Mouse (Mus musculus) gonadal fat pad, adult 2 months (tissue): ENCODE measurements around the gene Ush1c. TPM values are rescaled to one million over a fixed set of nuclear protein-coding genes. Genes with fewer than 3 reads are reported as not detected.
A peak's percentile ranks its signal among the peaks of the same experiment; 100 is the strongest.
"Not testable (repeated sequence)": the region's sequence is repeated elsewhere in the genome, so short reads cannot be mapped to it uniquely, and the experiment has no call there.

Experiments used
- DNase-seq: peaks from one replicate; pipeline ENCODE4 v3.0.0-alpha.2; 2012; ENCODE audit warnings: low read depth
- polyA plus RNA-seq: library from polyadenylated mRNA; depleted of rRNA; stranded (reverse); fragments of >200 nt; gene quantifications from 2 replicates; pipeline ENCODE4 v1.2.3, GENCODE M21; 2012

Gene Ush1c
- polyA plus RNA-seq, 1 experiment = 0.85 TPM

- DNase-seq = no peak
These were observed 33.5 kb downstream of the Ush1c start for GRCm38 (mm10) chr7:46204775-46205174.

DNA sequence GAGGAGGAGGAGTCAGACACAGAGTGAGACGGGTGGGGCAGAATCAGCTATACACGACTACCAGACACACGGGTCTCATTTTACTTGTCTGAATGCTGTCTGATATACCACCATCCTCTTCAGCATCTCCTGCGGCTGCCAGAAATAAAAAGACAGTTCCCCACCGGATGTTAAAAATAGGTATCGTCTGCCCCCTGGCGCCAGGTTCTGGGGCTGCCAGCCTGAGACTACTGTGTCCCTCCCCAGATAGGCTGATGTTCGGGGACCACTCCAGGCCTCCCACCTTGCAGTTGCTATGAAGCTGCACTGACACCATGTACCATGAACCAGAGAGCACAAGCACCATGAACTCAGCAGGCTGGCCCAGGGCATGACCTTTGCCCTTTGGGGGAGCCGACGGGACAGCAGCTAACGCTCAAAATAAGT, 34.2 kb downstream of the Ush1c start:
- DNase-seq = no peak

DNA sequence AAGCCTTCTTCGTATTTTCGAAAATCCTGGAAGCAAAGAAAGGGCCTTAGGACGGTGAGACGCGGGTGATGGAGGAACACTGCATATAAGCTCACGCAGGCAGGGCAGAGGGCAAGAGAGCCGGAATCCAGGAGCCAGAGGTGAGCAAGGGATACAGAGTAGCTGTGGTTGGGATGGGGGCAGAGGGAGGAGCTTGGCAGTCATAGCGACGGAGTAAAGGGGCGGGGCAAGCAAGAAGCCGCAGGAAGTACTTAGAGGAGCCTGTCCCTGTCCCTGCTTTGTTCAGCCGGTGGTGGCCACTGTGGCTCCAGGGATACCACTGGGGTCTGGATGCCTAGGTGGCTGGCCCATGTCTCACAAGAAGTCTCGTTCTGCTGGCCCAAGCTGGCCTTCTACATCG, 36.7 kb downstream of the Ush1c start:
- DNase-seq = no peak

DNA sequence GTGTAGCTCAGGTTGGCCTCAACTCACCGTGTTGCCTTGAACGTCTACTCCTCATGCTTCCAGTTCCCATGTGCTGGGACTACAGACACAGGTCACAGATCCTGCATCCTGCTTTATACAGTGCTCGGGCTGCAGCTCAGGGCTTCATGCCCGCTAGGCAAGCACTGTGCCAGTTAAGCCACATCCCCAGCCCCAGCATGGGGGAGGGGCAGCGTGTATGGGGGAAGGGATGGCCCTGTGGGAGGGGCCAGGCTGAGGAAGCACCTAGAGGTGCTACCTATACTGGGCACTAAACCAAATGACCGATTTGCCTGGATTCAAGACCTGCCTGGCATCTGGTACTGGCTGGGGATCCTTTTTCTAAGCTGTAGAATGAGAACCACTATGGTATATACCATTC, 38.3 kb downstream of the Ush1c start:
- DNase-seq = no peak

- DNase-seq = no peak
These were observed 42.9 kb downstream of the Ush1c start for GRCm38 (mm10) chr7:46195356-46195755.

- no peak for DNase-seq
These were observed 54.1 kb downstream of the Ush1c start for GRCm38 (mm10) chr7:46184232-46184631.

- no peak for DNase-seq
These were observed 56.7 kb downstream of the Ush1c start for GRCm38 (mm10) chr7:46181590-46181989.

- DNase-seq = no peak
These were observed 58.6 kb downstream of the Ush1c start, which contains the start of gene Abcc8 for GRCm38 (mm10) chr7:46179431-46180275. Gene Abcc8, minus strand, starts transcription at chr7:46180033.

DNA sequence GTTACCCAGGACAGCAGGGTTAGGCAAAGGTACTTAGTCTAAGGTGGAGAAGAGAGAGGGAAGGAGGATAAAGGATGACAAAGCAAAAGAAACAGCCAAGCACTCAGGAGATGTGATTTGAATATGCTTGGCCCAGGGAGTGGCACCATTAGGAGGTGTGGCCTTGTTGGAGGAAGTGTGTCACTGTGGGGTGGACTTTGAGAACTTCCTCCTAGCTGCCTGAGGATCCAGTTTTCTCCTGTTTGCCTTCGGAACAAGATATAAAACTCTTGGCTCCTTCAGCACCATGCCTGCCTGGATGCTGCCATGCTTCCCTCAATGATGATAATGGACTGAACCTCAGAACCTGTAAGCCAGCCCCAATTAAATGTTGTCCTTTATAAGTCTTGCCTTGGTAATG, 69.3 kb downstream of the Ush1c start:
- DNase-seq = not testable (repeated sequence)

DNA sequence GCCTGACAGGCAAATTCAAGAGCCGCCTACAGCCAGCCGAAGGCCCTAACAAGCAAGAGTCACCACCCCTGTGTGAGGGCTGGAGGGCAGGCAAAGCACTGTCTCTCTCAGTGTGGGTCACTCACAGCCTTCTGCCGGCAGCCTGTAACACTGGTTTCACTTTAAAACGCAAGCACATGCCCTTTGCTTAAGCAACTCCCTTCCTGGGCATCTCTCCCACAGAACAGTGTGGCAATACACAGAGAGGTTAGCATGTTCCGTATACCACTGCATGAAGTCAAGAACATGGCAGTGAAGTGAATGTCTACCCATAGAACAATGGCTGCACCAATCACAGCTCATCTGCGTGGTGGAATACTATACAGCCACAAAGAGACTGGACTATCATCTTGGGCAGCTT, 69.9 kb downstream of the Ush1c start:
- DNase-seq = no peak

DNA sequence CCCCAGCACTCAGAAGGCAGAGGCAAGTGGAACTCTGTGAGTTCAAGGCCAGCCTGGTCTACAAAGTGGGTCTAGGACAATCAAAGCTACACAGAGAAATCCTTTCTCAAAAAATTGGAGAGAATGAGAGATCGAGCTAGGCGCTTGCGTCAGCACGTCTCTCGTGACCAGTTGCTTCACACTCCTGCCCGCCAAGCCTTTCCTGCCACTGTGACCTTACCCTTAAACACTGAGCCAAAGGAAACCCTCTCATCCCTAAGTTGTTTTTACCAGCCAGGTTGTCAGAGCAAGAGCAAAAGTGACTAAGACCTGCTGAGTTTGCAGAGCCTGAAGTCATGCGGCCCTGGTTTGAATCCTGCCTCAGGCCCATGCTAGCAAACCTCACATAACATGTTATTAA, 70.4 kb downstream of the Ush1c start:
- DNase-seq = no peak

DNA sequence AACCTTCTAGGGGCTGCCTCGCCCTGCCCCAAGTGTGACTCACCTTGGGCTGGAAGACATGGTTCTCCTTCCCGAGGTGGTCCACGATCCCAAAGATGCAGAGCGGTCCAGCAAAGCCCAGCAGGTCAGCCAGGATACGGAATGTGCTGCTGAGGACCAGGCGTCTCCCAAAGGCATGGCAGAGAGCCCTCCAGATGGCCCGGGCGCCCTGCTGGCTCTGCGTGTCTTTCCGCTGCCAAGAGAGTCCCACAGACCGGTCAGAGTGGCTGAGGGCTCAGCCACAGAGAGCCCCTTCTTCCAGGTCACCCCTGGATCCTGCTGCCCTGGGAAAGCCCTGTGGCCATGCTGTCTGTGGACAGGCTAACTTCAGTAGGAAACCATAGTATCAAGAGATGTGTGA, 72.4 kb downstream of the Ush1c start:
- no peak for DNase-seq

DNA sequence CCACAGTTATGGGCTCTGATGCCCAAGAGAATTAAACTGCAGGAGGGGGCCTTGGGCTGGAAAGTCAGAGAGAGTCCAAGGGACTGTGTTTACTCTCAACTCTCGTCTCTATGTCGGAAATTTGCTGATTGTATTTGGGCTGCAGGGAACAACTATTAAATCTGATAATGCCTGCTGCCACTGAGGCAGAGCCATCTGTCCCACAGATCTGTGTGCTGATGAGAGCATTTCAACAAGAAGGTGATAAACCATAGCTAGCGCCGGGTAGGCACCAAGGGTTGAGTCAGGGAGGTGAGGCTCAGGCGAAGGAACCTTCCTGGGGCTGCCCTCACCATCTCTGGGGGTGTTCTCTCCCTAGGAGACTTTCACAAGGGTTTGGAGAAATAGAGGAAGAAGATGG, 75.6 kb downstream of the Ush1c start:
- no peak for DNase-seq

GRCm38 (mm10) chr7:46162132-46162727, 76.1 kb downstream of the Ush1c start:
- DNase-seq = no peak

DNA sequence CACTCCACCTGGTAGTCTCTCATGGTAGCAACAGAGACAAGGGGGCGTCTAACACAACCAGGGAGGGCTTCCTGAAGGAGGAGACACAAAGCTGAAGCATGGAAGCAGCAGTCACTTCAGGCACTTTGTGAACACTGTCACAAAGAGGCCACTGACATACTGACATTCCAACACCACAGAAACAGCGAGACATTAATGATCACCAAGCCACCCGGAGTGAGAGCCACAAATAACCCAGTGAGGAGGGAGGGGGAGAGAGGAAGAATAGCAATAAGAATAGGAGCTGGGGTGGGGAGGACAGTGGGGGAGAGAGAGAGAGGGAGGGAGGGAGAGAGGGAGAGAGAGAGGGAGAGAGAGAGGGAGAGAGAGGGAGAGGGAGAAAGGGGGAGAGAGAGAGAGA, 76.7 kb downstream of the Ush1c start:
- DNase-seq = no peak

DNA sequence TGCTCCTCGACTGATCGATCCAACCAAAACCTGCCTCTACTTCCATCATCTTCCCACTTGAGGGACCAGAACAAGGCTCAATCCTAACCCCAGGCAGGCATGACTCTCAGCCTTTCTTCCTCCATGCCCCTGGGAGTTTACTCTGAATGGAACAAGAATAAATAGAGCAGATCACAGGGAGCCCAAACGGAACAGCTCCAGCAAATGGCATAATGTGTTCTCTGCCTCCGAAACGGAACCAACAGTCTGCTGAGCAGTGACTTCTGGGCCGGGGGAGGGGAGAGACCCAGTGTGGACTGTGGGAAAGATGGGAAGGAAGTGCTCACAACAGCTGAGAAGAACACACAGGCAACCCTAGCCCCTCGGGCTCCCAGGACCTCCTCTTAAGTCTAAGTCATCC, 80.6 kb downstream of the Ush1c start:
- no peak for DNase-seq

GRCm38 (mm10) chr7:46154498-46155488, 83.5 kb downstream of the Ush1c start:
- peak; percentile 9 for DNase-seq

DNA sequence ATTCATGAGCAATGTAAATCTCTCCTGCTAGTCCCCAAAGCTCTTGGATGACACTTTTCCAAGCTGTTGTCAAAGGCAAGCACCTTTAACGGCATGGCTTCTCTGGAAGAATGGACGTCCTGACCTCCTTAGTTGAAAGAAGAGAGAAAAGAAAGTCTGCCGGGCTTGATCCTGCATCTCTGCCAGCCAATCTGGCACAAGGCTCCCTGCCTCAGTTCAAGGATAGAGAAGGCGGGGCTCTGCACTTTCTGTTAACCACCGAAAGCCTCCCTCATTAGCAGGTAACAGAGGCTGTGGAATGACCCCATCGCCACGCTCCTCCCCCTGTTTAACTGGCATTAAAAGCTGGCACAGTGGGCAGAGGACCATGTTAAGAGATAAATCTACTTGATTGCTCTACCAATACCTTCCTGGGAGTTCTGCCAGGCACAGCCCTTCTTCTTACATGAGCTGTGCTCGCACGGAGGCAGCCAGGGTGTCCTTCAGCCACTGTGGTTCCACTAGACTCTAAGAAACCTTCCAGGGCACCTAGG, 85.4 kb downstream of the Ush1c start:
- DNase-seq = no peak

DNA sequence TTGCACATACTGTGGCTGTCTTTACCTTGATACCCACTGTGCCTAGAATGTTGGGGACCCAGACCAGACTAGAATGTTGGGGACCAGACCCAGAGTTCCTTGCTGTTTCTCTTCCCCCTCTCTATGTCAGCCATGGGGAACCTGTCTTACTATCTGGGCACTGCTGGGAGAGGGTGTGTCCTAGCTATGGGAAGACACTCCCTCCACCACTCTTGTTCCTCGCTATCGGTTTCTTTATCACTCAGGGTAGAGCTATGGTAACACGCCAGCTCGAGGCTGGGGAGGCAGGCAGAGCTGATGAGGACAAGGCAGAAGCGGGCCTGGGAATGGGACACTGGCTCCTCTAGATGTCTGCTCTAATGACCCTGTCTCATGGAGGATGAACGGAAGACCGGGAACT, 90.9 kb downstream of the Ush1c start:
- DNase-seq = no peak

GRCm38 (mm10) chr7:46146675-46147308, 91.5 kb downstream of the Ush1c start:
- DNase-seq = no peak
